ENCODE assay signal across 32 mouse cellular contexts in genomic region chr3:107225820-107226219, GRCm38 (mm10). TPM values are rescaled to one million over a fixed set of nuclear protein-coding genes. Genes with fewer than 3 reads are reported as not detected.
DNase-seq lines count a peak whose midpoint lies in the region; ATAC-seq and TF ChIP-seq lines count a peak whose summit lies in the region.
"Had no signal": no experiment of that assay in that cellular context is flagged by ENCODE, and none has a peak within 500 bp of the region (broad histone marks: within the 10 kb centered on the region; RNA-seq: fewer than 3 reads in every experiment).

No protein-coding gene starts in this region.

- no peak overlapping the region for H3K4me3 ChIP-seq in gastrocnemius, adult 2 months
- H3K4me3 ChIP-seq in heart, adult 2 months: no peak overlapping the region
- H3K4me3 ChIP-seq in heart, embryonic 10.5 days: no peak overlapping the region
- H3K4me3 ChIP-seq in heart, postnatal 0 days (ENCODE audit: low read depth, low read length): no peak overlapping the region
- H3K4me3 ChIP-seq in heart, embryonic 12.5 days: no peak overlapping the region
- H3K4me3 ChIP-seq: embryonic facial prominence, embryonic 13.5 days; embryonic facial prominence, embryonic 15.5 days; erythroblast, embryonic 14.5 days; forebrain, embryonic 10.5 days; forebrain, embryonic 12.5 days had no signal

- no peaks in the 10 kb centered on the region for H3K27me3 ChIP-seq in heart, adult 2 months (ENCODE audit: control insufficient read depth, insufficient read depth, low read length)
- 0 out of 2 replicates have a peak, but pooled peaks cover 4% of the 10 kb centered on the region for H3K27me3 ChIP-seq in heart, embryonic 10.5 days (ENCODE audit: insufficient read depth, poor library complexity, severe bottlenecking)
- H3K27me3 ChIP-seq in heart, postnatal 0 days (ENCODE audit: control insufficient read depth, insufficient read depth, low read length): peaks cover 2% of the 10 kb centered on the region; the same call in 1 of the 2 replicates
- H3K27me3 ChIP-seq in heart, embryonic 12.5 days (replicated peaks): 0 out of 2 replicates have a peak, but pooled peaks cover 3% of the 10 kb centered on the region
- H3K27me3 ChIP-seq: embryonic facial prominence, embryonic 13.5 days; embryonic facial prominence, embryonic 15.5 days had no signal

- H3K36me3 ChIP-seq in heart, adult 2 months (ENCODE audit: control insufficient read depth, insufficient read depth, low read length): no peaks in the 10 kb centered on the region
- no peaks in the 10 kb centered on the region for H3K36me3 ChIP-seq in heart, embryonic 10.5 days
- no peaks in the 10 kb centered on the region for H3K36me3 ChIP-seq in heart, postnatal 0 days (replicated peaks; ENCODE audit: control insufficient read depth, insufficient read depth, low read length)
- no peaks in the 10 kb centered on the region for H3K36me3 ChIP-seq in heart, embryonic 12.5 days
- H3K36me3 ChIP-seq: embryonic facial prominence, embryonic 13.5 days; embryonic facial prominence, embryonic 15.5 days; forebrain, embryonic 10.5 days; forebrain, embryonic 12.5 days; G1E had no signal

- intact Hi-C loops in gastrocnemius, adult 2 months (cut with DNase I): no loop called here
- intact Hi-C loops in heart, adult 2 months (cut with DNase I): no loop called here

- H3K79me2 ChIP-seq in heart, adult 2 months (replicated peaks; ENCODE audit: control insufficient read depth, insufficient read depth, low read length): no peaks in the 10 kb centered on the region

- no peak for ATAC-seq in heart, postnatal 0 days (ENCODE audit: insufficient read depth, low read depth)
- ATAC-seq in heart, embryonic 12.5 days (ENCODE audit: insufficient number of reproducible peaks, low FRiP score): no peak
- ATAC-seq: activated CD4-positive, CD25-positive, alpha-beta regulatory T cell, adult 4 months; CD4-positive, CD25-positive, alpha-beta regulatory T cell, adult 4 months; forebrain, embryonic 14.5 days; forebrain, embryonic 16.5 days; Patski had no signal

- peak overlapping the region; percentile 59 for H3K27ac ChIP-seq in gastrocnemius, adult 2 months
- peak overlapping the region; percentile 75 for H3K27ac ChIP-seq in heart, adult 2 months
- H3K27ac ChIP-seq in heart, embryonic 10.5 days: no peak overlapping the region
- H3K27ac ChIP-seq in heart, postnatal 0 days (ENCODE audit: low read depth): no peak overlapping the region
- H3K27ac ChIP-seq in heart, embryonic 12.5 days (ENCODE audit: poor library complexity, severe bottlenecking): no peak overlapping the region
- H3K27ac ChIP-seq: embryonic facial prominence, embryonic 13.5 days; embryonic facial prominence, embryonic 15.5 days; forebrain, embryonic 10.5 days; forebrain, embryonic 12.5 days had no signal

- H3K4me1 ChIP-seq in heart, adult 2 months (ENCODE audit: control insufficient read depth, insufficient read depth, low read length): peaks cover 10% of the 10 kb centered on the region
- H3K4me1 ChIP-seq in heart, embryonic 10.5 days: peaks cover 3% of the 10 kb centered on the region; the same call in 1 of the 2 replicates
- H3K4me1 ChIP-seq in heart, postnatal 0 days (ENCODE audit: control insufficient read depth, insufficient read depth): peaks cover 7% of the 10 kb centered on the region; the same call in 1 of the 2 replicates
- peaks cover 14% of the 10 kb centered on the region for H3K4me1 ChIP-seq in heart, embryonic 12.5 days (replicated peaks)
- H3K4me1 ChIP-seq: forebrain, embryonic 10.5 days; forebrain, embryonic 12.5 days had no signal

- 0 out of 2 replicates have a peak, but pooled peaks have one; percentile 18 for TF ChIP-seq EP300 in heart, adult 2 months (IDR thresholded peaks at IDR 0.05; ENCODE audit: insufficient read depth, low read depth, low read length)
- TF ChIP-seq EP300 in heart, postnatal 0 days (IDR thresholded peaks at IDR 0.05; ENCODE audit: low read depth): 0 out of 2 replicates have a peak, but pooled peaks have one; percentile 56

- 45% methylated on average over 5 of the region's 5 CpGs for WGBS in heart, adult 2 months
- 82% methylated on average over 5 of the region's 5 CpGs for WGBS in heart, embryonic 10.5 days
- WGBS in heart, postnatal 0 days: 68% methylated on average over 5 of the region's 5 CpGs
- WGBS in heart, embryonic 12.5 days: 85% methylated on average over 5 of the region's 5 CpGs

- no peak for DNase-seq in gastrocnemius, adult 2 months
- DNase-seq in gastrocnemius, postnatal 25 days: no peak
- DNase-seq in heart, adult 2 months: no peak
- DNase-seq in heart, embryonic 10.5 days (ENCODE audit: low spot score): no peak
- DNase-seq in heart, postnatal 0 days (ENCODE audit: low spot score): no peak
- DNase-seq: adrenal gland, adult 8-10 months; adrenal gland, postnatal 14 days; adrenal gland, postnatal 36 days; B cell, adult 2 months; cerebellum, adult 11 months; cerebellum, adult 18-20 months; cerebellum, adult 8-10 months; cerebellum, adult 9-11 months; cerebellum, postnatal 14 days; cerebellum, postnatal 36 days; embryo, embryonic 11 days had no signal

- TF ChIP-seq CTCF in gastrocnemius, adult 2 months (IDR thresholded peaks at IDR 0.05): no peak
- no peak for TF ChIP-seq CTCF in heart, adult 2 months (IDR thresholded peaks at IDR 0.05)
- TF ChIP-seq CTCF in heart, postnatal 0 days (IDR thresholded peaks at IDR 0.05; ENCODE audit: low read depth): no peak

- no peak overlapping the region for H3K9ac ChIP-seq in heart, adult 2 months (ENCODE audit: low read depth, low read length)
- H3K9ac ChIP-seq in heart, postnatal 0 days (replicated peaks; ENCODE audit: low read depth, low read length): no peak overlapping the region
- no peak overlapping the region for H3K9ac ChIP-seq in heart, embryonic 12.5 days
- H3K9ac ChIP-seq: embryonic facial prominence, embryonic 13.5 days; embryonic facial prominence, embryonic 15.5 days; forebrain, embryonic 12.5 days had no signal

- TF ChIP-seq POLR2A in heart, adult 2 months (IDR thresholded peaks at IDR 0.05; ENCODE audit: insufficient read depth, low read depth, low read length): no peak

- no peaks in the 10 kb centered on the region for H3K9me3 ChIP-seq in heart, embryonic 10.5 days
- H3K9me3 ChIP-seq in heart, postnatal 0 days (replicated peaks; ENCODE audit: control insufficient read depth, low read length): peaks cover 4% of the 10 kb centered on the region; the same call in 1 of the 2 replicates
- peaks cover 5% of the 10 kb centered on the region for H3K9me3 ChIP-seq in heart, embryonic 12.5 days (replicated peaks)
- H3K9me3 ChIP-seq: embryonic facial prominence, embryonic 15.5 days; forebrain, embryonic 12.5 days had no signal

- H3K4me2 ChIP-seq in heart, postnatal 0 days (ENCODE audit: low read depth, low read length): no peak overlapping the region
- no peak overlapping the region for H3K4me2 ChIP-seq in heart, embryonic 12.5 days
- H3K4me2 ChIP-seq: embryonic facial prominence, embryonic 13.5 days; embryonic facial prominence, embryonic 15.5 days; forebrain, embryonic 12.5 days had no signal

RNA-seq across cellular contexts. Expression of gene Cym, which starts 4.3 kb away (rescaled TPM):
- not detected for total RNA-seq in gastrocnemius, adult 2 months (2021)
- total RNA-seq in gastrocnemius, postnatal 25 days (2021): not detected
- total RNA-seq in heart, adult 2 months (2021): not detected
- 0.12 TPM in 1 of 2 replicates, not detected in the other for polyA plus RNA-seq in heart, adult 2 months (2012; rRNA removed)
- not detected in 2 replicates for polyA plus RNA-seq in heart, embryonic 10.5 days (2016; fragmentation: Nextera tagmentation; extraction: Ambion mirVana)
- total RNA-seq in heart, postnatal 0 days (2014; rRNA removed; ENCODE audit: low replicate concordance): 0.53 TPM in 1 of 2 replicates, not detected in the other
- polyA plus RNA-seq in heart, postnatal 0 days (2015; fragmentation: Nextera tagmentation; extraction: Ambion mirVana): 0.15 and 0.22 TPM in 2 replicates
- 0.18 TPM in 1 of 2 replicates, not detected in the other for polyA plus RNA-seq in heart, embryonic 12.5 days (2016; fragmentation: Nextera tagmentation; extraction: Ambion mirVana)
- total RNA-seq: adrenal gland, postnatal 14 days; CH12.LX; common myeloid progenitor, adult 5-6 weeks; G1E had no signal
- polyA plus RNA-seq: embryonic facial prominence, embryonic 11.5 days; erythroblast, embryonic 14.5 days; forebrain, embryonic 10.5 days; forebrain, embryonic 12.5 days; forebrain, embryonic 14.5 days; forebrain, embryonic 16.5 days; G1E; Patski had no signal

RNA-seq across cellular contexts. Expression of gene A630076J17Rik, which starts 4.6 kb away (rescaled TPM):
- not detected for total RNA-seq in gastrocnemius, adult 2 months (2021)
- not detected for total RNA-seq in gastrocnemius, postnatal 25 days (2021)
- total RNA-seq in heart, adult 2 months (2021): not detected
- 0.18 TPM in 1 of 2 replicates, not detected in the other for polyA plus RNA-seq in heart, adult 2 months (2012; rRNA removed)
- polyA plus RNA-seq in heart, embryonic 10.5 days (2016; fragmentation: Nextera tagmentation; extraction: Ambion mirVana): not detected in 2 replicates
- 0.15 TPM in 1 of 2 replicates, not detected in the other for total RNA-seq in heart, postnatal 0 days (2014; rRNA removed; ENCODE audit: low replicate concordance)
- polyA plus RNA-seq in heart, postnatal 0 days (2015; fragmentation: Nextera tagmentation; extraction: Ambion mirVana): 0.11 and 0.25 TPM in 2 replicates
- polyA plus RNA-seq in heart, embryonic 12.5 days (2016; fragmentation: Nextera tagmentation; extraction: Ambion mirVana): not detected in 2 replicates
- total RNA-seq: adrenal gland, adult 18-20 months; adrenal gland, adult 8-10 months; adrenal gland, postnatal 14 days; adrenal gland, postnatal 36 days; CH12.LX; common myeloid progenitor, adult 5-6 weeks; G1E had no signal
- polyA plus RNA-seq: activated CD4-positive, CD25-positive, alpha-beta regulatory T cell, adult 4 months; CD4-positive, CD25-positive, alpha-beta regulatory T cell, adult 4 months; embryonic facial prominence, embryonic 13.5 days; embryonic facial prominence, embryonic 15.5 days; erythroblast, embryonic 14.5 days; forebrain, embryonic 10.5 days; forebrain, embryonic 12.5 days; forebrain, embryonic 14.5 days; forebrain, embryonic 16.5 days; G1E; Patski had no signal

RNA-seq across cellular contexts. Expression of gene Prok1, which starts 13.7 kb away (rescaled TPM):
- not detected for total RNA-seq in gastrocnemius, adult 2 months (2021)
- total RNA-seq in gastrocnemius, postnatal 25 days (2021): not detected
- total RNA-seq in heart, adult 2 months (2021): not detected
- polyA plus RNA-seq in heart, adult 2 months (2012; rRNA removed): not detected in 2 replicates
- polyA plus RNA-seq in heart, embryonic 10.5 days (2016; fragmentation: Nextera tagmentation; extraction: Ambion mirVana): not detected in 2 replicates
- total RNA-seq in heart, postnatal 0 days (2014; rRNA removed; ENCODE audit: low replicate concordance): not detected in 2 replicates
- polyA plus RNA-seq in heart, postnatal 0 days (2015; fragmentation: Nextera tagmentation; extraction: Ambion mirVana): not detected in 2 replicates
- polyA plus RNA-seq in heart, embryonic 12.5 days (2016; fragmentation: Nextera tagmentation; extraction: Ambion mirVana): not detected in 2 replicates
- total RNA-seq: CH12.LX; common myeloid progenitor, adult 5-6 weeks had no signal
- polyA plus RNA-seq: CD4-positive, CD25-positive, alpha-beta regulatory T cell, adult 4 months; embryonic facial prominence, embryonic 11.5 days; embryonic facial prominence, embryonic 15.5 days; erythroblast, embryonic 14.5 days; forebrain, embryonic 10.5 days; forebrain, embryonic 12.5 days; forebrain, embryonic 14.5 days; Patski had no signal

RNA-seq across cellular contexts. Expression of gene Kcna10, which starts 43.0 kb away (rescaled TPM):
- under 1 TPM in 1 of 2 experiments, not detected in 1; 0.11 TPM for total RNA-seq in gastrocnemius, adult 2 months (2021)
- total RNA-seq in gastrocnemius, postnatal 25 days (2021): under 1 TPM in 1 of 2 experiments, not detected in 1; 0.23 TPM
- total RNA-seq in heart, adult 2 months (2021): not detected
- polyA plus RNA-seq in heart, adult 2 months (2012; rRNA removed): not detected in 2 replicates
- polyA plus RNA-seq in heart, embryonic 10.5 days (2016; fragmentation: Nextera tagmentation; extraction: Ambion mirVana): not detected in 2 replicates
- not detected in 2 replicates for total RNA-seq in heart, postnatal 0 days (2014; rRNA removed; ENCODE audit: low replicate concordance)
- not detected in 2 replicates for polyA plus RNA-seq in heart, postnatal 0 days (2015; fragmentation: Nextera tagmentation; extraction: Ambion mirVana)
- not detected in 2 replicates for polyA plus RNA-seq in heart, embryonic 12.5 days (2016; fragmentation: Nextera tagmentation; extraction: Ambion mirVana)
- total RNA-seq: adrenal gland, adult 18-20 months; adrenal gland, adult 8-10 months; adrenal gland, postnatal 14 days; adrenal gland, postnatal 36 days; CH12.LX; common myeloid progenitor, adult 5-6 weeks had no signal
- polyA plus RNA-seq: activated CD4-positive, CD25-positive, alpha-beta regulatory T cell, adult 4 months; CD4-positive, CD25-positive, alpha-beta regulatory T cell, adult 4 months; embryonic facial prominence, embryonic 11.5 days; embryonic facial prominence, embryonic 13.5 days; embryonic facial prominence, embryonic 15.5 days; erythroblast, embryonic 14.5 days; forebrain, embryonic 10.5 days; forebrain, embryonic 12.5 days; forebrain, embryonic 14.5 days; forebrain, embryonic 16.5 days; G1E; Patski had no signal

RNA-seq across cellular contexts. Expression of gene Lamtor5, which starts 52.8 kb away (rescaled TPM):
- 10 to 100 TPM; 57.8 to 64.8 TPM for total RNA-seq in gastrocnemius, adult 2 months (2021)
- total RNA-seq in gastrocnemius, postnatal 25 days (2021): 10 to 100 TPM; 47.5 to 55.1 TPM
- 10 to 100 TPM; 62.1 to 73.6 TPM for total RNA-seq in heart, adult 2 months (2021)
- polyA plus RNA-seq in heart, adult 2 months (2012; rRNA removed): 93.0 and 118 TPM in 2 replicates
- polyA plus RNA-seq in heart, embryonic 10.5 days (2016; fragmentation: Nextera tagmentation; extraction: Ambion mirVana): 157 and 163 TPM in 2 replicates
- total RNA-seq in heart, postnatal 0 days (2014; rRNA removed; ENCODE audit: low replicate concordance): 114 and 126 TPM in 2 replicates
- 187 and 193 TPM in 2 replicates for polyA plus RNA-seq in heart, postnatal 0 days (2015; fragmentation: Nextera tagmentation; extraction: Ambion mirVana)
- polyA plus RNA-seq in heart, embryonic 12.5 days (2016; fragmentation: Nextera tagmentation; extraction: Ambion mirVana): 129 and 137 TPM in 2 replicates

Comparison
In these comparisons a context has a peak if more than half of its experiments do, and no peak if none do; other contexts are left out.
1. H3K27ac ChIP-seq: peak in gastrocnemius, adult 2 months (single experiment) and heart, adult 2 months (single experiment); none in heart, embryonic 10.5 days (single experiment), heart, postnatal 0 days (single experiment) and heart, embryonic 12.5 days (single experiment).